In the genomic region with DNA sequence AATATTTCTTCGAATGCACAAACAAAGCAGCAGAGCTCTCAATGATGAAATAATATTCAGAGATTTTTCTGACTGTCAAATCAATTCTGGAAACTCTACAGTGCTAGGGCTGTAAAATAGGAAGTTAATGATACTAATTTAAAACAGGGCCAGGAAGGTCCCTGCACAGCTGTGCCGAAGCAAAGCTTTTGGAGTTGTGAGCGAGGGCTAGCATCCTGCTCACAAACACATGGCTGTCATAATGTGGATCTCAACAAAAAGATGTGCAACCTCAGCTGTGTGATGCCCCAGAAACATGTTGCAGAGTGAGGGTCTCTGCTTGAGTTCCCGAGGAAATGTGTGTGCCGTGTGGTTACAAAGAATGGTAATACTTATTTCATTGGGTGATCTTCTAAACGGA, we compare ENCODE assay signal across 14 mouse cellular contexts.
"Had no signal": no experiment of that assay in that cellular context is flagged by ENCODE, and none has a peak within 500 bp of the region (broad histone marks: within the 10 kb centered on the region; RNA-seq: fewer than 3 reads in every experiment).

No protein-coding gene starts in this region.

- H3K4me3 ChIP-seq: kidney, embryonic 15.5 days; limb, embryonic 15.5 days; liver, embryonic 12.5 days; midbrain, embryonic 12.5 days; neural tube, embryonic 13.5 days; stomach, embryonic 15.5 days had no signal

- H3K4me2 ChIP-seq: kidney, embryonic 15.5 days; limb, embryonic 15.5 days; liver, embryonic 12.5 days; lung, embryonic 14.5 days; midbrain, embryonic 12.5 days; neural tube, embryonic 13.5 days; stomach, embryonic 15.5 days had no signal

- H3K4me1 ChIP-seq: kidney, embryonic 15.5 days; limb, embryonic 15.5 days; liver, embryonic 12.5 days; midbrain, embryonic 12.5 days; neural tube, embryonic 13.5 days; stomach, embryonic 15.5 days had no signal

- H3K27me3 ChIP-seq: kidney, embryonic 15.5 days; limb, embryonic 15.5 days; liver, embryonic 12.5 days; midbrain, embryonic 12.5 days; neural tube, embryonic 13.5 days; stomach, embryonic 15.5 days had no signal

- ATAC-seq: liver, embryonic 12.5 days had no signal

- H3K9ac ChIP-seq: kidney, embryonic 15.5 days; limb, embryonic 15.5 days; liver, embryonic 12.5 days; lung, embryonic 14.5 days; midbrain, embryonic 12.5 days; neural tube, embryonic 13.5 days; stomach, embryonic 15.5 days had no signal

- DNase-seq: kidney, adult 2 months; kidney, postnatal 14 days; layer of hippocampus, adult 9-11 months; layer of hippocampus, postnatal 36 days; right cerebral cortex, postnatal 14 days; thymus, adult 2 months; thymus, postnatal 25 days had no signal

- H3K36me3 ChIP-seq: kidney, embryonic 15.5 days; limb, embryonic 15.5 days; liver, embryonic 12.5 days; midbrain, embryonic 12.5 days; neural tube, embryonic 13.5 days; stomach, embryonic 15.5 days had no signal

- H3K9me3 ChIP-seq: kidney, embryonic 15.5 days; limb, embryonic 15.5 days; liver, embryonic 12.5 days; midbrain, embryonic 12.5 days; neural tube, embryonic 13.5 days; stomach, embryonic 15.5 days had no signal

- H3K27ac ChIP-seq: kidney, embryonic 15.5 days; limb, embryonic 15.5 days; liver, embryonic 12.5 days; midbrain, embryonic 12.5 days; neural tube, embryonic 13.5 days; stomach, embryonic 15.5 days had no signal
